Mouse (Mus musculus) heart, adult 2 months (tissue): Measurements from ENCODE around the gene Gimap7. TPM values are rescaled to one million over a fixed set of nuclear protein-coding genes. Genes with fewer than 3 reads are reported as not detected.
A peak's percentile ranks its signal among the peaks of the same experiment; 100 is the strongest.

Source experiments
- DNase-seq, 2 experiments: peaks; one replicate each; pipeline ENCODE4 v3.0.0; 2021
- H3K27ac ChIP-seq: fragments of 200-600 bp; 2 replicates; pipeline ENCODE4 v1.8.1; 2022
- H3K27me3 ChIP-seq: fragments of 200-500 bp; 2 replicates; pipeline ENCODE4 v1.6.1; 2012; ENCODE audit warnings: mild to moderate bottlenecking, low read length, inconsistent platforms, mixed read lengths; ENCODE audit not compliant: control insufficient read depth, insufficient read depth
- H3K36me3 ChIP-seq: fragments of 200-500 bp; 2 replicates; pipeline ENCODE4 v1.6.1; 2012; ENCODE audit warnings: low read length, inconsistent platforms; ENCODE audit not compliant: control insufficient read depth, insufficient read depth
- H3K4me1 ChIP-seq: fragments of 200-500 bp; 2 replicates; pipeline ENCODE4 v1.6.1; 2011; ENCODE audit warnings: low read length; ENCODE audit not compliant: control insufficient read depth, insufficient read depth
- H3K4me3 ChIP-seq: fragments of 200-600 bp; 2 replicates; pipeline ENCODE4 v1.8.1; 2022
- H3K79me2 ChIP-seq: fragments of 200-500 bp; replicated peaks from 2 replicates; pipeline ENCODE4 v1.6.1; 2012; ENCODE audit warnings: mild to moderate bottlenecking, inconsistent platforms, low read length, moderate library complexity, mixed read lengths; ENCODE audit not compliant: control insufficient read depth, insufficient read depth
- H3K9ac ChIP-seq: fragments of 200-500 bp; 2 replicates; pipeline ENCODE4 v1.6.1; 2012; ENCODE audit warnings: low read depth, mild to moderate bottlenecking, control low read depth, inconsistent platforms, low read length, mixed read lengths
- CTCF ChIP-seq: fragments of 200-600 bp; IDR thresholded peaks from 2 replicates; pipeline ENCODE4 v1.8.1; 2022; ENCODE audit warnings: antibody characterized with exemption, mild to moderate bottlenecking, moderate library complexity
- EP300 ChIP-seq: fragments of 200-500 bp; IDR thresholded peaks from 2 replicates; pipeline ENCODE4 v1.6.1; 2011; ENCODE audit warnings: low read depth, low read length, control low read depth; ENCODE audit not compliant: insufficient read depth
- POLR2A ChIP-seq: fragments of 200-500 bp; IDR thresholded peaks from 2 replicates; pipeline ENCODE4 v1.6.1; 2011; ENCODE audit warnings: mild to moderate bottlenecking, low read depth, low read length, control low read depth; ENCODE audit not compliant: insufficient read depth
- WGBS: fragments of 180-500 bp; shearing (Covaris S2); methylation state at CpG from one replicate; pipeline ENCODE4 v1.1.7; 2018; 5-methylcytosine and 5-hydroxymethylcytosine counted together
- intact Hi-C: fragments of 180-260 bp; cut with DNase I; formaldehyde crosslinking; loops from one replicate; pipeline ENCODE4 v1.15.1; 2025
- polyA plus RNA-seq: library from polyadenylated mRNA; depleted of rRNA; stranded (reverse); fragments of >200 nt; gene quantifications from 2 replicates; pipeline ENCODE4 v1.2.3, GENCODE M21; 2012
- total RNA-seq, 2 experiments: library from RNA; stranded (reverse); gene quantifications; 2 replicates each; pipeline ENCODE4 v1.2.3; 2021

The Gimap7 gene
- total and polyA plus RNA-seq, 3 experiments: 0.29 to 0.77 TPM; not detected in 1

DNA sequence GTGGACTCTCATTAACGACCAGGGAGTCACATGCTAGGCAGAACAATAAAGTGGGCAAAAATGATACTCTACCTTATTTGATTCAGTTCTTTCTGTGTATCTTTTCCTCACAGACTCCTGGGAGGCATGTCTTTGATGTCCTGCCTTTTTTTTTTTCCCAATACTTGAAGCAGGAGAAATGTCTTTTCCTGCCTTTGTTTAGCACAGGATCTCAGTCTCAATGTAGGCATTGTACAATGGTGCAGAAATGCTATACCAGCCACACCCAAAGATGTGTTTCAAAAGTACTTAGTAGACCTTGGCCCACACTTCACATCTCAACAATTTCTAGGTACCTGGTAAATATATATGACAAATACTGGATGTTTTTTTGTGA is 20.9 kb upstream of the Gimap7 start:
- Histone ChIP-seq H3K27ac (peak overlapping the region; percentile 90), H3K9ac (no peak overlapping the region), H3K27me3 (no peaks in the 10 kb centered on the region), H3K4me1 (peaks cover 26% of the 10 kb centered on the region), H3K36me3 (peaks cover 37% of the 10 kb centered on the region), H3K4me3 (no peak overlapping the region), H3K79me2 (no peaks in the 10 kb centered on the region)
- intact Hi-C loops: no loop called here
- TF ChIP-seq POLR2A (no peak), EP300 (no peak), CTCF (no peak)
- DNase-seq: no peak
- 20% methylated on average over 1 of the region's 1 CpGs for WGBS

DNA sequence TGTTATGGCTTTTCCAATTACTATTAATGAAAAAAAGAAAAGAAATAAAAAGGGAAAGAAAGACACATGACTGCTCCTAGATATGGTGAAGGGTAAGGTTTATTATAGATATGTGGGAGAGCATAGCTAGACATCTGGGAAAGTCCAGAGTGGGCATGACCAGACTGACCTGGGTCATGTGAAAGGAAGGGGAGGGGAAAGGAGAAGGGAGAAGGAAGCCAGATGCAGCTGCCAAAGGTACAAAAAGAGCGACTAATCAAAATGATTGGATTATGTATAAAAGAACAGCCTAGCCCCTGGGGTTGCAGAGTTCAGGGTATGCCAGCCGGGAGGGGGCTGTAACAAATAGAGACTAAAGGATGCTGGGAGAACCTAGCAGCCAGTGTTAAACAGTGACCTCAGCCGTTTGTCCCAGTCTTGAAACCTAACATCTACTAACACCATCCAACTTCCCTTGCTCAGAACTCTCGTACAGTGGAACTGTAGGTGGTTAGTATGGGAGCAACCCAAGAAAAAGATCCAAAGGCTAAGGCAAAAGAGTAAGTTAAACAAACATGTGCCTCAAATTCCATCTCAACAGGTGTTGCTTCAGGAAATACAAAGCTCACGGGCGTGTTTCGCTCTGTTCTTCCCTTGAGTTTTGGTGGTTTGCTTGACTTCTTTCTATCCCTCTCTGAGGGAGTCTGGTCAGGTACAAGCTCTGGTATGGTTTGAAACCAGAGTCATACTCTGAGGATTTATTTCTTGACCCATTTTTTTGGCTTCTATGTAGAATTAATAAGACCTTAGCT is 20.2 kb upstream of the Gimap7 start:
- intact Hi-C loops: no loop called here

DNA sequence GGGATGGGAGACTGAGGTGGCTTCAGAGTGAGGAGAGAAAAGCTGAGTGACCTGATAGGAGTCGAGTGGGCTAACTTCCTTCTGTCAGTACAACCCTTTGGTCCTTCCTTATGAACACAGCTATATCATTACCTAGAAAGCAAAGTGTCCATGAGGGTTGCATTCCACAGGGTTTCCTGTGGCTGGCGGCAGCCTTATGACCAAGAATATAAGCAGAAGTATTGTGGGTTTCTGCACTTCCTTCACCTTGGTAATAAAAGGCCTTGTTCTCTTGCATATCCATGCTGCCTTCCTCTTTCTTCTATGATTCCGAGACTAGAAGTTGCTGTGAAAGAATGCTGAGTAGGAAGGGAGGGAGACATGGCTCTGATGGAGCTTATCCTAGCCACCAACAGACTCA is 19.5 kb upstream of the Gimap7 start:
- Histone ChIP-seq H3K27ac (peak overlapping the region; percentile 90), H3K4me1 (peaks cover 28% of the 10 kb centered on the region), H3K9ac (no peak overlapping the region), H3K79me2 (no peaks in the 10 kb centered on the region), H3K27me3 (no peaks in the 10 kb centered on the region), H3K4me3 (no peak overlapping the region), H3K36me3 (peaks cover 44% of the 10 kb centered on the region)
- intact Hi-C loops: no loop called here
- no peak for DNase-seq
- WGBS: 54% methylated on average over 3 of the region's 3 CpGs
- no peak for TF ChIP-seq CTCF
- TF ChIP-seq EP300: no peak
- TF ChIP-seq POLR2A: no peak

More for the DNA sequence above, 20.2 kb upstream of the Gimap7 start:
- no peak for TF ChIP-seq POLR2A
- no peak for TF ChIP-seq EP300
- TF ChIP-seq CTCF: no peak
- DNase-seq: no peak
- Histone ChIP-seq H3K27me3 (no peaks in the 10 kb centered on the region), H3K9ac (no peak overlapping the region), H3K4me3 (no peak overlapping the region), H3K36me3 (peaks cover 42% of the 10 kb centered on the region), H3K4me1 (peaks cover 28% of the 10 kb centered on the region), H3K27ac (peak overlapping the region; percentile 90), H3K79me2 (no peaks in the 10 kb centered on the region)
- 64% methylated on average over 7 of the region's 7 CpGs for WGBS

DNA sequence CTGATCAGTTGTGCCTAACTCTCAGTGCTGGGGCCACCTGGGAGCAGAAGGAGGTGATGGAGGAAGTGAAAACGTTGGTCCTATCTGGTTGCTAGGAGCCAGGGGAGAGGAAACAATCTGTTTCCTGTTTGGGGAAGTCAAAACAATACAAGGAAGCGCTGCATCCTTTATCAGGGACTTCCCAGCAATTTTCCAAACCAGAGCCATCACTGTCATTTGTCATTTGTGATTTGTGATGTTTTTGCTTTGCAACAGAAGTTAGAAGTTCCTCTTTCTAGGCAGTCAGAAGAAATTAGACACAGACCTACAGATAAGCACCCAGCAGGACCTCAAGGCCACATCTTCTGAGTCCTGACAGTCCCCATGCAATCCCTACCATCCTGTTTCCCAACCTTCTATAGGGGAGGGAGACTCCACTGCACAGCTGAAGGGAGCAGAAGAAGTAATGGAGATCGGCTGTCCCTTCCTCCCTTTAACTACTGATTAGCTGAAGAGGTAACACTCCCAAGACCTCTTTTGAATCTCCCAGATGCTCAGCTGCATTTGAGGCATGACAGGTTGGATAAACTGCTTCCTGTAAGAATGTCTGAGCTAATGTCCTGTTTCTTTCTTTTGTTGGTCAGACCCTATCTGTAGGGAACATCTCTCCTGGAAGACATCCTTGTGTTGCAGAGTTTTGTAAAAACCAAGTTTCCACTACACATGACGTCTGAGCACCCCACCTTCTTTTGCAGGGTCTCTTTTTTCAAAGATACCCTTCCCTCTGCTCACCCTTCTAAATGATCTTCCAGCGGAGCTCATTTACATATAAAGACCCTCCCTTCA is 18.0 kb upstream of the Gimap7 start:
- Histone ChIP-seq H3K27me3 (no peaks in the 10 kb centered on the region), H3K4me3 (0 out of 2 replicates have a peak overlapping the region, but pooled peaks have one; percentile 7), H3K9ac (no peak overlapping the region), H3K27ac (peak overlapping the region; percentile 90), H3K4me1 (peaks cover 30% of the 10 kb centered on the region), H3K36me3 (peaks cover 57% of the 10 kb centered on the region), H3K79me2 (no peaks in the 10 kb centered on the region)
- TF ChIP-seq POLR2A: peak; percentile 72; the same call in 1 of the 2 replicates
- TF ChIP-seq CTCF: no peak
- TF ChIP-seq EP300: peak; percentile 93
- 20% methylated on average over 5 of the region's 5 CpGs for WGBS
- peak; percentile 33 to 66 for DNase-seq
- intact Hi-C loops: loop anchor here (2.0 kb wide), 1 partner anchor 16 kb away; the partner anchor contains the start of gene Gimap4

DNA sequence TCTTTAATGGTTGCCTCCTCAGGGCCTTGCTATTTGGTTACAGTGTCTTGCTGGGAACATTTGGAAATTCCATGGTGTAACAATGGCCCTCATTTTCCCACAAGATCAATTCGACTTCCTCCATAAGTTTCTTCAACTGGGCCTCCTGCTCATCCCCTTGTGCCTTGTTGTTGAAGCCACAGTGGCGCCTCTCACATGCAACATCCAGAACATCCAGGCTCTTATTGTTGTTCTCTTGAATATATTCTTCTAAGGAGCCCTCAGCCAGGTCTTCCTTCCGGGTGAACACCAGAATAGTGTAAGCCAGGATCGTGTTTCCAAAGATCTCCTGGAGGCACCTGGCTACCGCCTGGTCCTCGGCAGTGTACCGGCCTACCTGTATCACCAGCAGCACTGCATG is 16.3 kb upstream of the Gimap7 start:
- DNase-seq: no peak

More for the DNA sequence above, 16.3 kb upstream of the Gimap7 start:
- no peaks in the 10 kb centered on the region for H3K27me3 ChIP-seq
- H3K4me1 ChIP-seq: peaks cover 30% of the 10 kb centered on the region
- TF ChIP-seq EP300: no peak
- no peak for TF ChIP-seq CTCF
- no peak for TF ChIP-seq POLR2A
- H3K79me2 ChIP-seq: no peaks in the 10 kb centered on the region
- intact Hi-C loops: no loop called here
- H3K4me3 ChIP-seq: no peak overlapping the region
- WGBS: 80% methylated on average over 7 of the region's 7 CpGs
- peak overlapping the region; percentile 90 for H3K27ac ChIP-seq
- no peak overlapping the region for H3K9ac ChIP-seq
- peaks cover 56% of the 10 kb centered on the region for H3K36me3 ChIP-seq
